Mouse (Mus musculus): ENCODE measurements at regions not wholly inside any gene's neighbourhood (a gene's known extent, or its start where the extent isn't known, plus 50 kb on each side); places are given as distances from the start of the nearest gene placed in this dataset.

- no peak for TF ChIP-seq POLR2A (IDR thresholded peaks at IDR 0.05; ENCODE audit: insufficient read depth, low read length)
- no peak for TF ChIP-seq CTCF (IDR thresholded peaks at IDR 0.05; ENCODE audit: low read depth, low read length)
Measured at GRCm38 (mm10) chr8:26784381-26784780, 192.7 kb upstream of the Zfp703 start.
